Mouse (Mus musculus) forebrain, postnatal 0 days (tissue): ENCODE measurements around the gene Rnf26. TPM values are rescaled to one million over a fixed set of nuclear protein-coding genes. Genes with fewer than 3 reads are reported as not detected.

Experiments used
- ATAC-seq: fragments of 200-750 bp; cut with Nextera tagmentation; 2 replicates; pipeline ENCODE4 v1.8.0; 2017; ENCODE audit warnings: mild to moderate bottlenecking, moderate library complexity
- DNase-seq: peaks from one replicate; pipeline ENCODE4 v3.0.0-alpha.2; 2015
- H3K27ac ChIP-seq: fragments of 300-500 bp; sonication (generic); 2 replicates; pipeline ENCODE4 v1.5.1; 2014; ENCODE audit warnings: low read depth, mild to moderate bottlenecking, antibody characterized with exemption, low read length, moderate library complexity, mixed read lengths
- H3K27me3 ChIP-seq: fragments of 300-500 bp; sonication (generic); 2 replicates; pipeline ENCODE4 v1.6.1; 2014; ENCODE audit warnings: mild to moderate bottlenecking, low read length, mixed read lengths; ENCODE audit not compliant: insufficient read depth
- H3K36me3 ChIP-seq: fragments of 300-500 bp; sonication (generic); 2 replicates; pipeline ENCODE4 v1.6.1; 2014; ENCODE audit warnings: mild to moderate bottlenecking, moderate library complexity; ENCODE audit not compliant: insufficient read depth
- H3K4me1 ChIP-seq: fragments of 300-500 bp; sonication (generic); 2 replicates; pipeline ENCODE4 v1.6.1; 2014; ENCODE audit warnings: antibody characterized with exemption; ENCODE audit not compliant: insufficient read depth
- H3K4me2 ChIP-seq: fragments of 300-500 bp; sonication (generic); 2 replicates; pipeline ENCODE4 v1.6.1; 2014; ENCODE audit warnings: low read depth, mild to moderate bottlenecking, moderate library complexity
- H3K4me3 ChIP-seq: fragments of 300-500 bp; sonication (generic); 2 replicates; pipeline ENCODE4 v1.5.1; 2014; ENCODE audit warnings: low read depth, low read length, mixed read lengths
- H3K9ac ChIP-seq: fragments of 300-500 bp; sonication (generic); 2 replicates; pipeline ENCODE4 v1.6.1; 2014; ENCODE audit warnings: mild to moderate bottlenecking
- H3K9me3 ChIP-seq: fragments of 300-500 bp; sonication (generic); 2 replicates; pipeline ENCODE4 v1.6.1; 2016; ENCODE audit warnings: low read length
- CTCF ChIP-seq: sonication (generic); IDR thresholded peaks from 2 replicates; pipeline ENCODE4 v1.5.1; 2016; ENCODE audit warnings: antibody characterized with exemption, control low read depth, low read depth
- WGBS: fragments of 180-500 bp; shearing (Covaris S2); extraction: QIAGEN DNeasy Blood & Tissue Kit; methylation state at CpG from one replicate; pipeline ENCODE4 v1.1.7; 2014; 5-methylcytosine and 5-hydroxymethylcytosine counted together
- polyA plus RNA-seq: library from polyadenylated mRNA; unstranded; fragments of >200 nt; fragmentation: Nextera tagmentation; extraction: Ambion mirVana; gene quantifications from 2 replicates; pipeline ENCODE4 v1.2.1, GENCODE M21; 2015
- total RNA-seq: library from RNA; depleted of rRNA; stranded (reverse); fragments of >200 nt; gene quantifications from 2 replicates; pipeline ENCODE4 v1.2.3, GENCODE M21; 2014

The Rnf26 gene
- total and polyA plus RNA-seq, 2 experiments from 2014 or later, result 16.0 to 38.8 TPM

- no peaks in the 10 kb centered on the region for H3K36me3 ChIP-seq
- no peaks in the 10 kb centered on the region for H3K4me1 ChIP-seq
- H3K9me3 ChIP-seq, result no peaks in the 10 kb centered on the region
- 16% methylated on average over 5 of the region's 5 CpGs for WGBS
- DNase-seq (peak; percentile 58), ATAC-seq (no peak)
- H3K4me3 ChIP-seq, result no peak overlapping the region
- no peak overlapping the region for H3K9ac ChIP-seq
- H3K27ac ChIP-seq, result no peak overlapping the region
- no peaks in the 10 kb centered on the region; the same call in 1 of the 2 replicates for H3K27me3 ChIP-seq
- peak; percentile 62 for TF ChIP-seq CTCF
- H3K4me2 ChIP-seq, result no peak overlapping the region
Observed at GRCm38 (mm10) chr9:44076764-44077120, 36.6 kb downstream of the Rnf26 start.

GRCm38 (mm10) chr9:44075996-44076763 is 37.1 kb downstream of the Rnf26 start:
- WGBS, result 67% methylated on average over 16 of the region's 16 CpGs
- no peak for DNase-seq
- no peak overlapping the region for H3K4me3 ChIP-seq
- TF ChIP-seq CTCF, result no peak
- no peak overlapping the region for H3K4me2 ChIP-seq
- no peak for ATAC-seq
- H3K27me3 ChIP-seq, result no peaks in the 10 kb centered on the region; the same call in 1 of the 2 replicates
- no peak overlapping the region for H3K9ac ChIP-seq
- no peak overlapping the region for H3K27ac ChIP-seq
- H3K4me1 ChIP-seq, result no peaks in the 10 kb centered on the region
- H3K36me3 ChIP-seq, result no peaks in the 10 kb centered on the region
- no peaks in the 10 kb centered on the region for H3K9me3 ChIP-seq

- Histone ChIP-seq H3K4me1 (no peaks in the 10 kb centered on the region), H3K9ac (no peak overlapping the region), H3K27me3 (no peaks in the 10 kb centered on the region; the same call in 1 of the 2 replicates), H3K27ac (no peak overlapping the region), H3K4me3 (no peak overlapping the region), H3K4me2 (no peak overlapping the region), H3K36me3 (no peaks in the 10 kb centered on the region), H3K9me3 (no peaks in the 10 kb centered on the region)
- ATAC-seq, result no peak
- DNase-seq, result no peak
- TF ChIP-seq CTCF, result no peak
- 76% methylated on average over 24 of the region's 24 CpGs for WGBS
Observed at GRCm38 (mm10) chr9:44075276-44075995, 37.9 kb downstream of the Rnf26 start.

- TF ChIP-seq CTCF, result peak; percentile 9; the same call in 1 of the 2 replicates
- Histone ChIP-seq H3K27me3 (no peaks in the 10 kb centered on the region; the same call in 1 of the 2 replicates), H3K27ac (no peak overlapping the region), H3K4me2 (no peak overlapping the region), H3K9ac (no peak overlapping the region), H3K4me3 (no peak overlapping the region), H3K4me1 (no peaks in the 10 kb centered on the region), H3K36me3 (no peaks in the 10 kb centered on the region), H3K9me3 (no peaks in the 10 kb centered on the region)
- no peak for DNase-seq
- WGBS, result 52% methylated on average over 9 of the region's 9 CpGs
- no peak for ATAC-seq
Observed at GRCm38 (mm10) chr9:44074395-44075275, 38.7 kb downstream of the Rnf26 start.

GRCm38 (mm10) chr9:44073115-44073514 is 40.2 kb downstream of the Rnf26 start:
- Histone ChIP-seq H3K36me3 (no peaks in the 10 kb centered on the region), H3K27me3 (no peaks in the 10 kb centered on the region; the same call in 1 of the 2 replicates), H3K9ac (peak overlapping the region; percentile 3; the same call in 1 of the 2 replicates), H3K4me3 (no peak overlapping the region), H3K27ac (0 out of 2 replicates have a peak overlapping the region, but pooled peaks have one; percentile 15), H3K4me1 (no peaks in the 10 kb centered on the region), H3K9me3 (no peaks in the 10 kb centered on the region), H3K4me2 (peak overlapping the region; percentile 15; the same call in 1 of the 2 replicates)
- DNase-seq (no peak), ATAC-seq (no peak)
- TF ChIP-seq CTCF, result no peak
- 46% methylated on average over 5 of the region's 5 CpGs for WGBS

- TF ChIP-seq CTCF, result no peak
- H3K27ac ChIP-seq, result peak overlapping the region; percentile 72
- ATAC-seq (peak; percentile 72), DNase-seq (no peak)
- no peak overlapping the region for H3K4me3 ChIP-seq
- H3K9me3 ChIP-seq, result no peaks in the 10 kb centered on the region
- H3K27me3 ChIP-seq, result no peaks in the 10 kb centered on the region; the same call in 1 of the 2 replicates
- peak overlapping the region; percentile 15; the same call in 1 of the 2 replicates for H3K4me2 ChIP-seq
- H3K9ac ChIP-seq, result 0 out of 2 replicates have a peak overlapping the region, but pooled peaks have one; percentile 3
- WGBS, result 14% methylated on average over 4 of the region's 4 CpGs
- H3K36me3 ChIP-seq, result no peaks in the 10 kb centered on the region
- no peaks in the 10 kb centered on the region for H3K4me1 ChIP-seq
Observed at GRCm38 (mm10) chr9:44072599-44072915, 40.8 kb downstream of the Rnf26 start.
